Mouse (Mus musculus) adrenal gland, adult (tissue): ENCODE data around the gene Acyp1.

Source experiments
- DNase-seq, 2 experiments: peaks; one replicate each; pipeline ENCODE4 v3.0.0; 2022 to 2023; ENCODE audit warnings: low spot score in 1 of 2; ENCODE audit not compliant: inconsistent age in 2 of 2

Acyp1 gene

GRCm38 (mm10) chr12:85252083-85252482, 36.2 kb downstream of the Acyp1 start:
- no peak for DNase-seq

GRCm38 (mm10) chr12:85237553-85237952, 50.7 kb downstream of the Acyp1 start:
- DNase-seq, result no peak

- peak; percentile 66 to 86 for DNase-seq
Observed at GRCm38 (mm10) chr12:85233376-85234358, 54.6 kb downstream of the Acyp1 start.

DNA sequence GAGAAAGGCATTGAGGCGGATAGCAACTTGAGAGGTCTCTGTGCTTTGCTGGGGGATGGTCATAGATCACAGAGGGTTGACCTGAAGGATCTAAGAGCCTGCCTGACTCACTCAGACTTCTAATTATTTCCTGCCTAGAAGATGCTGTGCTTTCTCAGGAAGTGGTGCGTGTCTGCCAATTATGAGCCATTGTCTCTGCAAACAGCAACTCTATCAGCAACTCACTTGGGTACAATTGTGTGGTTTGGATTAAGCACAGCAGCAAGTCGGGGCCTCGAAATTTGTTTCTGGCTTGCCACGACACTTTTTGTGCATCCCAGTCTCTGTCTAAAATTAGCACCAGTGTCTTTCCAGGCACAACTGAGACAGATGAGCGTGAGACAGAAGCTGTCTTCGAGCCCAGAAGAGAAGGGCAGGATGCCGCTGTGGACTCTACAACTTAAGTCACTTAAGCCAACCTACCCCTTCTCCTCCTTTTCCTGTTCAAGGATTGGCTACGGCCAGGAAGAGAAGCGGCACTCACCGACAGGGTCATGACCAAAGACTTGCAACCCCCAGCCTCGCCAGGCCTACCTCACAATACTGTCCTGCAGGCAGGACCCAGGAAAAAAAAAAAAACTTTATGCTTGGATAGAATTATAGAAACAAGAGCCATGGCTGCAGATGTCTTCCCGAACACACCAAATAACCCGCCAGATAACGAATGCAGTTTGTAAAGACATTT, 60.2 kb downstream of the Acyp1 start:
- no peak for DNase-seq

- DNase-seq, result no peak
Observed at GRCm38 (mm10) chr12:85227227-85227626, 61.0 kb downstream of the Acyp1 start.
